Mouse (Mus musculus): ENCODE results near the gene Abhd16a. TPM values are rescaled to one million over a fixed set of nuclear protein-coding genes. Genes with fewer than 3 reads are reported as not detected.
"Not testable (repeated sequence)": the region's sequence is repeated elsewhere in the genome, so short reads cannot be mapped to it uniquely, and the experiment has no call there.

Gene Abhd16a
- polyA plus RNA-seq, 1 experiment from 2014 or later = 77.3 TPM

GRCm38 (mm10) chr17:35121143-35121799, 32.2 kb downstream of the Abhd16a start, which contains the start of gene Gpank1:
Gene Gpank1, plus strand, starts transcription at chr17:35121455.
- no peak for TF ChIP-seq CTCF (IDR thresholded peaks at IDR 0.05)
- ATAC-seq (peak; percentile 89), DNase-seq (ENCODE audit: low read depth, low spot score) (peak; percentile 87)
- ChIA-PET POLR2A (interaction anchor here (0.7 to 1.6 kb wide), 4 partner anchors 10 to 120 kb away, joined by 3 read pairs; no protein-coding TSS in a partner anchor), CTCF (interaction anchor here (0.8 to 1.8 kb wide), 3 partner anchors 26 to 99 kb away, joined by 3 to 5 read pairs (median 3); no protein-coding TSS in a partner anchor)
- H3K27me3 ChIP-seq = no peaks in the 10 kb centered on the region
- in situ Hi-C loops (cut with MboI; ENCODE audit: low pct_unique_long_range_greater_than_20kb) = no loop called here

- ChIA-PET CTCF (interaction anchor here (0.8 to 1.8 kb wide), 3 partner anchors 27 to 100 kb away, joined by 3 to 5 read pairs (median 3); no protein-coding TSS in a partner anchor), POLR2A (interaction anchor here (0.6 to 1.2 kb wide), 3 partner anchors 14 to 120 kb away, joined by 3 to 5 read pairs (median 3); no protein-coding TSS in a partner anchor)
- no peaks in the 10 kb centered on the region for H3K27me3 ChIP-seq
- peak; percentile 9 for ATAC-seq
- TF ChIP-seq CTCF (IDR thresholded peaks at IDR 0.05) = no peak
- in situ Hi-C loops (cut with MboI; ENCODE audit: low pct_unique_long_range_greater_than_20kb) = no loop called here
- peak; percentile 38 for DNase-seq (ENCODE audit: low read depth, low spot score)
These were observed 32.8 kb downstream of the Abhd16a start, which contains the start of gene Csnk2b for GRCm38 (mm10) chr17:35121871-35122303. Gene Csnk2b, minus strand, starts transcription at chr17:35122053.

GRCm38 (mm10) chr17:35123287-35123686, 34.2 kb downstream of the Abhd16a start:
- DNase-seq (ENCODE audit: low read depth, low spot score); ATAC-seq; H3K27me3 ChIP-seq; POLR2A ChIA-PET; CTCF ChIA-PET; in situ Hi-C loops (cut with MboI; ENCODE audit: low pct_unique_long_range_greater_than_20kb): not testable (repeated sequence)

- ATAC-seq; in situ Hi-C loops (cut with MboI; ENCODE audit: low pct_unique_long_range_greater_than_20kb); DNase-seq (ENCODE audit: low read depth, low spot score); H3K27me3 ChIP-seq: not testable (repeated sequence)
- POLR2A ChIA-PET = interaction anchor here (0.6 kb wide), 1 partner anchor 226 kb away, joined by 12 read pairs; the partner anchor contains the start of genes C2 and Ehmt2
- CTCF ChIA-PET = interaction anchor here (0.9 to 2.1 kb wide), 2 partner anchors 14 to 18 kb away, joined by 3 to 11 read pairs; no protein-coding TSS in a partner anchor
These were observed 35.3 kb downstream of the Abhd16a start for GRCm38 (mm10) chr17:35124261-35124896.

GRCm38 (mm10) chr17:35125081-35125480, 36.0 kb downstream of the Abhd16a start:
- H3K27me3 ChIP-seq = no peaks in the 10 kb centered on the region
- POLR2A ChIA-PET = interaction anchor here (0.6 kb wide), 1 partner anchor 227 kb away, joined by 12 read pairs; the partner anchor contains the start of genes C2 and Ehmt2
- TF ChIP-seq CTCF (IDR thresholded peaks at IDR 0.05) = no peak
- ATAC-seq (no peak), DNase-seq (ENCODE audit: low read depth, low spot score) (no peak)
- in situ Hi-C loops (cut with MboI; ENCODE audit: low pct_unique_long_range_greater_than_20kb) = loop anchor here (25.0 kb wide), 1 partner anchor 488 kb away; the partner anchor contains the start of genes Atf6b, Fkbpl, Ppt2 and Prrt1
- CTCF ChIA-PET = interaction anchor here (0.9 to 2.1 kb wide), 2 partner anchors 13 to 18 kb away, joined by 3 to 11 read pairs; no protein-coding TSS in a partner anchor

GRCm38 (mm10) chr17:35125578-35125977, 36.5 kb downstream of the Abhd16a start:
- POLR2A ChIA-PET = interaction anchor here (0.6 to 1.5 kb wide), 3 partner anchors 31 to 116 kb away, joined by 3 to 4 read pairs (median 3); partner anchors contain the start of gene Ddx39b

GRCm38 (mm10) chr17:35126206-35126611, 37.1 kb downstream of the Abhd16a start, which contains the start of gene D17H6S53E:
Gene D17H6S53E, plus strand, starts transcription at chr17:35126373.
- ChIA-PET CTCF (interaction anchor here (0.9 to 2.1 kb wide), 3 partner anchors 10 to 36 kb away, joined by 4 to 11 read pairs (median 6); partner anchors contain the start of gene Ly6g5b), POLR2A (interaction anchor here (0.6 to 1.5 kb wide), 5 partner anchors 10 to 116 kb away, joined by 3 to 4 read pairs (median 3); partner anchors contain the start of gene Ddx39b)
- in situ Hi-C loops (cut with MboI; ENCODE audit: low pct_unique_long_range_greater_than_20kb) = loop anchor here (25.0 kb wide), 1 partner anchor 489 kb away; the partner anchor contains the start of genes Atf6b, Fkbpl, Ppt2 and Prrt1
- no peak for TF ChIP-seq CTCF (IDR thresholded peaks at IDR 0.05)
- ATAC-seq (peak; percentile 40), DNase-seq (ENCODE audit: low read depth, low spot score) (no peak)
- H3K27me3 ChIP-seq = no peaks in the 10 kb centered on the region

More at GRCm38 (mm10) chr17:35125578-35125977, 36.5 kb downstream of the Abhd16a start:
- CTCF ChIA-PET = interaction anchor here (0.9 to 2.1 kb wide), 4 partner anchors 10 to 37 kb away, joined by 3 to 11 read pairs (median 5); partner anchors contain the start of gene Ly6g5b
- in situ Hi-C loops (cut with MboI; ENCODE audit: low pct_unique_long_range_greater_than_20kb) = loop anchor here (25.0 kb wide), 1 partner anchor 488 kb away; the partner anchor contains the start of genes Atf6b, Fkbpl, Ppt2 and Prrt1
- DNase-seq (ENCODE audit: low read depth, low spot score) (no peak), ATAC-seq (no peak)
- H3K27me3 ChIP-seq = no peaks in the 10 kb centered on the region
- no peak for TF ChIP-seq CTCF (IDR thresholded peaks at IDR 0.05)

- no peak for DNase-seq (ENCODE audit: low read depth, low spot score)
- H3K27me3 ChIP-seq = no peaks in the 10 kb centered on the region
- ATAC-seq = no peak
- ChIA-PET CTCF (interaction anchor here (1.2 to 2.1 kb wide), 2 partner anchors 11 to 36 kb away, joined by 6 to 11 read pairs; no protein-coding TSS in a partner anchor), POLR2A (interaction anchor here (1.5 kb wide), 1 partner anchor 79 kb away, joined by 3 read pairs; no protein-coding TSS in a partner anchor)
- no peak for TF ChIP-seq CTCF (IDR thresholded peaks at IDR 0.05)
- in situ Hi-C loops (cut with MboI; ENCODE audit: low pct_unique_long_range_greater_than_20kb) = loop anchor here (25.0 kb wide), 1 partner anchor 490 kb away; the partner anchor contains the start of genes Atf6b, Fkbpl, Ppt2 and Prrt1
These were observed 38.0 kb downstream of the Abhd16a start for GRCm38 (mm10) chr17:35127017-35127416.

- no peaks in the 10 kb centered on the region for H3K27me3 ChIP-seq
- POLR2A ChIA-PET = interaction anchor here (0.6 to 0.7 kb wide), 2 partner anchors 19 to 131 kb away, joined by 3 to 7 read pairs; no protein-coding TSS in a partner anchor
- CTCF ChIA-PET = interaction anchor here (1.4 kb wide), 1 partner anchor 14 kb away, joined by 3 read pairs; no protein-coding TSS in a partner anchor
- in situ Hi-C loops (cut with MboI; ENCODE audit: low pct_unique_long_range_greater_than_20kb) = loop anchor here (25.0 kb wide), 1 partner anchor 492 kb away; the partner anchor contains the start of genes Atf6b, Fkbpl, Ppt2 and Prrt1
- DNase-seq (ENCODE audit: low read depth, low spot score) (no peak), ATAC-seq (no peak)
- TF ChIP-seq CTCF (IDR thresholded peaks at IDR 0.05) = no peak
These were observed 39.9 kb downstream of the Abhd16a start for GRCm38 (mm10) chr17:35128996-35129395.

Measured in Patski (cell line).